Mouse (Mus musculus) left cerebral cortex, postnatal 14 days (tissue): Measurements from ENCODE around the gene Tspoap1. TPM values are rescaled to one million over a fixed set of nuclear protein-coding genes. Genes with fewer than 3 reads are reported as not detected.

Experiments
- DNase-seq, 2 experiments: peaks; one replicate each; pipeline ENCODE4 v3.0.0; 2021 to 2022; ENCODE audit warnings: low spot score in 2 of 2, mixed read lengths in 1 of 2
- intact Hi-C: fragments of 180-260 bp; cut with DNase I; formaldehyde crosslinking; loops from one replicate; pipeline ENCODE4 v1.15.1; 2025
- long read RNA-seq, 2 experiments: library from polyadenylated mRNA; stranded (forward); transcript quantifications; one replicate each; pipeline ENCODE4 v2.0.0; 2021
- total RNA-seq, 2 experiments: library from RNA; stranded (reverse); gene quantifications; 2 replicates each; pipeline ENCODE4 v1.2.3; 2021

Tspoap1 gene
- total RNA-seq: 100 to 1,000 TPM; 154 to 162 TPM
- long read RNA-seq, experiment 1, partial matches to known transcripts: 41 of 60 reads
- long read RNA-seq, experiment 1, other reads (novel, unspliced or antisense): 19 of 60 reads
- long read RNA-seq, experiment 2, partial matches to known transcripts: 57 of 74 reads
- long read RNA-seq, experiment 2, other reads (novel, unspliced or antisense): 17 of 74 reads

DNA sequence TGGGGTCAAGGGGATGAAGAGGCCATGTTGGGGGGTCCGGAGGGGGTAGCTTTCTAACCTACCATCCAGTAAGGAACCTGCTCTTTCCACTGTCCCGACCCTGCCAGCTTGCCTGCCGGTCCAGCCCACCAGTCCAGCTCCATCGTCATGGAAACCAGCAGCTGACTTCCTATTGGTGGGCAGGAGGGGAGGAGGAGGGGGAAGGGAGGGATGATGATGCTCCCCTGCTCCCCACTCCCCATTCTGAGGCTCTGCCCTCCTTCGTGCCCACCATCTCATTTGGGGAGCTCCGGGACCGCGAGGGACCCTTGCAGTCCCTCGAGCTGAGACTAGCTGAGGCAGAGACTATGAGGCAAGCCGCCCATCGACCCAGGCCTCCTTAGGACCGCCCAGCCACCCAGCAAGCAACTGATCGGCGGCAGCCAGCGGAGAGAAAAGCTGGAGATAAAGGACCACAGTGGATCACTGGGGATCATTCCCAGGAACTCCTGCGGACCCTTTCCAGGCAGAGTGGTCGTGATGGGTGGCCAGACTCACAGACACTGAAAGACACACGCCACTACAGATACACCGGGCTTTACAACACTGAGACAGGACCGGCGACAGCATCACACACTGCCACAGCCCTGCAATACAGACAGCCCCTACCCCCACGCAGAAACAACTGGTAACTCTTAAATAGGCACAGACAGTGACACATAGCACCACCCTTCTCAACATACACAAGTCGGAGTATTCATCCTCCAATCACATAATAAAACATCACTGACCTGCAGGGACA is at the start of gene Tspoap1:
Tspoap1 (plus strand) TSS at position 241 of the 781 bp plus-strand sequence.
- DNase-seq: peak; percentile 81 to 87
- intact Hi-C loops: loop anchor here (5.0 kb wide), 1 partner anchor 163 kb away; no protein-coding TSS in a partner anchor

DNA sequence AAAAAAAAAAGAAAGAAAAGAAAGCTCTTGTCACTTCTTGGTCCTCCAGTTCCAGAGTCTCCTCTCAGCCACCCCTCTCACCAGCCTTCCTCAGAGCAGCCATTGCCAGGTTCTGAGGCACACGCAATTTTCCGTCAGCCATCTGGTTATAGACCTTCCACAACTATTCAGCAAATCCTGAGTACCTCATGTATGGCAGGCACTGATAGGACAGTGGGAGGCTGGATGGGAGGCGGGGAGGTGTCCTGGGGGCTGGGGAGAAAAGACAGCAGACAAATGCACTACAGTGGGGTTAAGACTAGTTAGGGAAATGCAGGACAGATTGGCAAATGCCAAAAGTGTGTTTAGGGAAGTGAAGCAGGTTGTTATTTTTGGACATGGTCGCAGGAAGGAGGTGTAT is 48.2 kb upstream of the Tspoap1 start:
- intact Hi-C loops: no loop called here

DNA sequence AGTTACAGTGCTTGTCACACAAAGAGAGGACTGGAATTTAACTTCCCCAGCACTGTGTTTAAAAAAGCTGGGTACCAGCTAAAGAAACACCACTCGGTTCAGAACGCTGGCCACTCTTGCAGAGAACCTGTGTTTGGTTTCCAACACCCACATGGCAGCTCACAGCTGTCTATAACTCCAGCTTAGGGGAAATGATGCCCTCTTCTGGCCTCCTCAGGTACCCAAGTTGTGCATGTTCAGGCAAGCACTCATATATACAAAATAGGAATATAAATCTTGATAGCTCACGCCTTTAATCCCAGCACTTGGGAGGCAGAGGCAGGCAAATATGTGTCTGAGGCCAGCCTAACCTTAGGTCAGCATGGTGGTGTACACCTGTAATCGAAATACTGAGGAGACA is 44.3 kb upstream of the Tspoap1 start:
- intact Hi-C loops: no loop called here
- DNase-seq: no peak

More for the DNA sequence above, 48.2 kb upstream of the Tspoap1 start:
- no peak for DNase-seq

DNA sequence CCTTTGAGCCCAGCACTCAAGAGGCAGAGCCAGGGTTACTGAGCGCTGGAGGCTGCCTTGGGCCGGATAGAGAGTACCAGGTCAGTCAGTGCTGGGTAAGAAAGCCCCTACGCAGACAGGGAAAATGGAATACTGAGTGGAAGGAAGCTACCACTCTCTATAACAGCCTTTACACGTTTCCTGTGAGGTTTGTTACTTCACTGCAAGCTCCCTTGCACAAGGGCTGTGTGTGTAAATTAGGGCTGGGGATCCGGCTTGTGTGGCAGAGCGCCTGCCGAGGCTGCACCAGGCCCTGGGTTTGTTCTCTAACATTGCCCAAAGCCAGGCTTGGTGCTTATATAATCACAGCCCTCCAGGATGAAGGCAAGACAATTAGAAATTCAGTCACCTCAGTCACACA is 40.8 kb upstream of the Tspoap1 start:
- DNase-seq: no peak
- intact Hi-C loops: no loop called here

DNA sequence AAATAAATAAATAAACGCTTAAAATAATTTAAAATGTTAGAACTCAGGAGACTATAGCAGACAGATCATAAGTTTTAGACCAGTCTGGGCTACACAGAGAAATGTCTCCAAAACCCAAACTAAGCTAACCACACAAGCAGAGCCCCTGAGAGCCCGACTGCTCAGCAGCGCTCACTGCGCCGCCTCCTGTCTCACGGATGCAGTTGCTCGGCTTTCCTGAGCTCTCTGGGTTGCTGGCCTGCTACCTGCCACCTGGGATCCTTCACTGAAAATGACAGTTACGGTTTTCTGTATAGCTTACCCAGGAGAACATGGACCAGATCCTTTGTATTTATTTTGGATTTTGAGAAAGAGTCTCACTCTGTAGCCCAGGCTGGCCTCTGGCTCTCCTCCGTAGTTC is 40.0 kb upstream of the Tspoap1 start:
- intact Hi-C loops: no loop called here
- DNase-seq: no peak

DNA sequence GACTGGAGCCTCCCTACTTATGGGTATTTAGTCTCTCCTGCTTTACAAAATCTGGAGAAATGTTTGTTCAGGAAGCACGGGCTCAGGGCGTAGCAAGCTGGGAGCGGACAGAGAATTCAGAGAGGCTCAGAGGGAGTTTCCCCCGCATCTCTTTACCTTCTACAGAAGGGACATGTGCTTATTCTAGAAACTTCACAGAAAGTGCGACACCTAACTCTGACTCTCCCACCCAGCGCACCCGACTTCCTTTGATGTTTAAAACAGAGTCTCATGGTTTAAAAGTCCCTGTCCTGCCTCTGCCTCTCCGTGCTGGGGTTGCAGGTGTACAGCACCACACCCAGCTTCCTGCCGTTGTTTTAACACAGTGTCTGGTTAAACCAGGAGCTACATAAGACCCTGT is 39.5 kb upstream of the Tspoap1 start:
- intact Hi-C loops: no loop called here

DNA sequence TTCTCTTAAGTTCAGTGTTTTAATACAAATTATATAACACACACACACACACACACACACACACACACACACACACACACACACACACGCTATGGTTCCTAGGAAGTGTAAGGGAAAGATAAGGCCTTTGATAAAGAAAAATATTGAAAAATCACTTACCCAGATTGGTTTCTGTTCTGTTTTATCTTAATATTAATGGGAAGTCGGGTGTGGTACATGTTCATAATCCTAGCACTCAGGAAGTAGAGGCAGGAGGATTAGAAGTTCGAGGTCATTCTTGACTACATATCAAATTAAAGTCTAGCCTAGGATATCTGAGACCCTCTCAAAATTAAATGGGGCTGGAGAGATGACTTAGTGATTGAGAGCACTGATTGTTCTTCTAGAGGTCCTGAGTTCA is 38.2 kb upstream of the Tspoap1 start:
- intact Hi-C loops: no loop called here
- no peak for DNase-seq

More for the DNA sequence above, 39.5 kb upstream of the Tspoap1 start:
- no peak for DNase-seq

DNA sequence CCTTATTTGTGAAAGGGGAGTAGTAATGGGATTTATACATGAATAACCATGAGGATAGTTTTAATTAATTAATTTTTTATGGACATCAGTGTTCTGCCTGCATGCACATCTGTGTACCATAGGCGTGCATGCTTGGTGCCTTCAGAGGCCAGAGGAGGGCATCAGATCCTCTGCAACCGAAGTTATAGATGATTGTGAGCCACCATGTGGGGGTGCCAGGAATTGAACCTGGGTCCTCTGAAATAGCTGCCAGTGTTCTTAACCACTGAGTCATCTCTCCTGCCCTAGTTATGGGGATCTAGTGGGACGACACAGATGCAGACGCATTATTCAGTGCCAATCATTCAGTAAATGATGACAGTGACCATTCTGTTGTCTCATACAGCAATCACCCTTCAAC is 37.5 kb upstream of the Tspoap1 start:
- no peak for DNase-seq
- intact Hi-C loops: no loop called here

DNA sequence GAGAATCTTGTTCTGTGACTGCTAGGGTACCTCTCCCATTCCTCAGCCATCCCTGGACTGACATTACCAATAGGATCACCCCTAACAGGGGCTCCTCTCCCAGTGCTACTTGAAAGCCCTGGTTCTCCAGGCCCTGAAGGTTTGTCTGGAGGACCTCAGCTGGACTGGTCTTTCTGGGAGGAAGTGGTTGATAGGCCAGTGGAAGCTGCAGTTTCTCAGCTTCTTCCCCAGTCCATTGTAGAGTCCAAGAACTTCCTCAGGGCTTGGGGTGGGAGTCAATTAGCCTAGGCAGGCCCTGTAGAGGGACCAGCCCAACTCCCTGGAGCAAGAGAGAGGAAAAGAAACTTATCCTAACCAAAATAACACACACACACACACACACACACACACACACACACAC is 34.8 kb upstream of the Tspoap1 start:
- DNase-seq: no peak
- intact Hi-C loops: no loop called here

DNA sequence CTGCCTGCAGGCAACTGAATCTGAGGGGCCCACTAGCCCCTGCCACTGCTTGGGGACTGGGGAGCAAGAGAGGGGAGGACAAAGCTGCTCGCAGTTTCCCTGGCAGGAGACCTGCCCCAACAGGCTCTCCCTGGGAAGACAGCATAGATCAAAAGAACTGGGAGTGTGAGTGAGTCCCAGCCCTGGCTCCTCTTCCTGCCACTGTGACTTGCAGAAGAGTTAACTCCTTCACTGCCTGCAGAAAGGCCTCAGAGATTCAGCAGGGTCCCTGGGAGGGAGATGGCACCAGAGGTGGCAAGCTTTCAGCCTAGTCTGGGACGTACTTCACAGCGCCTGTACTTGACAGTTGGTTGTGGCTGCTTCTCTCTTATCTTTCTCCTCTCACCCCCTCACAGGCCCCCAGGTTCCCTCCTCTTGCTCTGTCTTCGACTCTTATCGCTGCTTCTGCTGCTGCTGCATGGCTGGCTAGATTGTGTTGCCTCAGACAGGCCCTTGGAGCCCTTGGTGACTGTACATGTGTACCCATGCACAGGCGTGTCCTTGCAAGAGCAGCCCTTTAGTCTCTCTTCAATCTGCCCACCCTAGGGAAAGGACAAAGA is 34.3 kb upstream of the Tspoap1 start:
- no peak for DNase-seq
- intact Hi-C loops: no loop called here

DNA sequence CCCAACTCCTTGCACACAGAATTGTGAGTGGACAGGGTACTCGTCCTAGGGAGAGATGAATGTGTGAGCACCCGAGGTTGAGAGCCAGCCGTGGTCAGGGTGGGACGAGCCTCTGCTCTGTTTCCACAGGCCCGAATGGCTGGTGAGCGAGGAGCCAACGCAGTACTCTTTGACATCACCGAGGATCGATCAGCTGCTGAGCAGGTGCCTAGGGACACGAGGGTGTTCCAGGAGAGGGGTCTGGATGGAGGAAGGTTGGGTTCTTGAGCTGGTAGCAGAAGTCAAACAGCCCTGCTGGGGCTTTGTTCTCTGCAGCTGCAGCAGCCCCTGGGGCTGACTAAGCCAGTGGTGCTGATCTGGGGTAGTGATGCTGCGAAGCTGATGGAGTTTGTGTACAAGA is 33.3 kb upstream of the Tspoap1 start:
- DNase-seq: no peak
- intact Hi-C loops: no loop called here

DNA sequence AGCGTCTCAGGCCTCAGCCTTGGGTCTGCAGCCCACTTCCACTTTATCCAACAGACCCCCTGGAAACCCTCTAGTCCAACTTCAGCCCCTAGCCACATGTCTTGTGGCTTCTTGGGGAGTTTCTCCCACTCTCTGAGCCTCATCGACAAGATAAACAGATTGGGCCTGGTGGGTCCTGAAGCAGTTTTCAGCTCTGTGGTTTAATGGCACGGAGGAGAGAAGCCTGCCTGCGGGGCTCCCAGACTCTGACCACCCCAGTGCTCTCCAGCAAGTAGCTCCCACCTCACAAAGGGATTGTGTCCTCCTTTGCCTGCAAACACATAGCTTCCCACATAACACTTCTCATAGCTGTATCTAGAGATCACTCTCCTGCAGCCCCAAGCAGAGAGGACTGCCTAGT is 32.9 kb upstream of the Tspoap1 start:
- intact Hi-C loops: no loop called here
- no peak for DNase-seq

DNA sequence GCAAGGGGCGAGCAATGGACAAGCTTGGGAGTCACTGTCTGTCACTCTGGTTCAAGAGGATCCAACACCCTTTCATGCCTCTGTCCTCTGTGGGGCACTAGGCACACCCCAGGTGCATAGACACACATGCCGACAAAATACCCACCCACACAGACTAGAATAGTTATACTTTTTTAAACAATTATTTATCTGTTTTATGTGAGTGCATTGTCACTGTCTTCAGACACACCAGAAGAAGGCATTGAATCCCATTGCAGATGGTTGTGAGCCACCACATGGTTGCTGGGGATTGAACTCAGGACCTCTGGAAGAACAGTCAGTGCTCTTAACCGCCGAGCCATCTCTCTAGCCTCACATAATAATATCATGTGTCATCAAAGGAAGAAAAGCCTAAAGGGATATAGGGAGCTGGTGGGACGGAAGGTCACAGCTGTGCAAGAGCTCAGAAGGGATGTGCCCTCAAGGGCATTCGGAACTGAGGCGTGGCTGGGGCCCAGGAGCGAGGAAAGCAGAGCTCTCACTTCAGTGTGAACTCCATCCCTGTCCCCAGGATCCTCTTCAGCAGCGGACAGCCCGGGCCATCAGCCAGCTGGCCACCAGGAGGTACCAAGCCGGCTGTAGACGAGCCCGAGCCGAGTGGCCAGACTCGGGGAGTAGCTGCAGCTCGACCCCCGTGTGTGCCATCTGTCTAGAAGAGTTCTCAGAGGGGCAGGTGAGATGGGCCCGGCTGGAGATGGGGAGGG is 31.3 kb upstream of the Tspoap1 start:
- intact Hi-C loops: no loop called here
- no peak for DNase-seq

DNA sequence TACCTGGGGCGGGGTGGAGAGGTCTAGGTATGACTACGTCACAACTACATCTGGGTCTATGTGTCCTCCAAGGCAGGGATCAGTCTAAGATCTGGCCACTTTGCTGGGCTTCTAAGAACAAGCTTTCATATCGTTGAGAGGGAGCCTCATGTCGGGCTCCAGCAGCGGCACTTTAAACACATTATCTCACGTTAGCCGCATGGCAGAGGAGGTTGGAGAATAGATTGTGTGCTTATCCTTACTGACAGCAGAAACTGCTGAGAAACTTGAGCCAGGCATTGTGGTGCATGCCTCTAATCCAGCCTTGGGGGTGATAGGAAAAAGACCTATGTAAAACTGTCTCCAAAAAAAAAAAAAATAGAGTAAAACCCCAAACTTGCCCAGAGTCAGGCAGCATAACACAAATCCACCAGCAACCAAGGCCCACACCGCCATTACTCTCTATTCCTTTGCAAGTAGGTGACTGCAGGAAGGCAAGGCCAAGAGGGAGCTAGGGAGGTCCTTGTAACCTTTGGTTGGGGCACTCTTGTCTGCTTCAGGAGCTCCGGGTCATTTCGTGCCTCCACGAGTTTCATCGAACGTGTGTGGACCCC is 30.7 kb upstream of the Tspoap1 start:
- intact Hi-C loops: no loop called here

DNA sequence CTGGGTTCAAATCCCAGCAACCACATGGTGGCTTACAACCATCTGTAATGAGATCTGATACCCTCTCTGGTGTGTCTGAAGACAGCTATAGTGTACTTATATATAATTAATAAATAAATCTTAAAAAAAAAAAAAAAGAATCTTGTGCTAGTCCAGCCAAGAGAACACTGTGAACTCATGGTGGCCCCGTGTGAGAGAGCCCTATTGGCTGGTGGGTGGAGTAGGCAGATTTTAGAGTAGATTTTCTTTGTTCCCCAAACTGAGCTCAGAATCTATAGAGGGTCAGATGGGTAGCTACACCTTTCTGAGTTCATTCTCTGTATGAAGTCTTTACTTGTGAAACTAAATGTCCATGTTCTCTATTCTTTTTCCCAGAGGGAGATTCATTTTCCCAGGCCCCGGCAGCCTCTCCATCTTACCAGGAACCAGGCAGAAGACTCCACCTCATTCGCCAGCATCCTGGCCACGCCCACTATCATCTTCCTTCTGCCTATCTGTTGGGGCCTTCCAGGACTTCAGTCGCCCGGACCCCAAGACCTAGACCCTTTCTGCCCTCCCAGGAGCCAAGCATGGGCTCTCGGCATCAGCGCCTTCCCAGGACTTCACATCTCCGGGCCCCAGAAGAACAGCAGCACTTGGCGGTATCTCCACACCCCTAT is 29.6 kb upstream of the Tspoap1 start:
- intact Hi-C loops: no loop called here
- DNase-seq: no peak

More for the DNA sequence above, 30.7 kb upstream of the Tspoap1 start:
- DNase-seq: no peak

DNA sequence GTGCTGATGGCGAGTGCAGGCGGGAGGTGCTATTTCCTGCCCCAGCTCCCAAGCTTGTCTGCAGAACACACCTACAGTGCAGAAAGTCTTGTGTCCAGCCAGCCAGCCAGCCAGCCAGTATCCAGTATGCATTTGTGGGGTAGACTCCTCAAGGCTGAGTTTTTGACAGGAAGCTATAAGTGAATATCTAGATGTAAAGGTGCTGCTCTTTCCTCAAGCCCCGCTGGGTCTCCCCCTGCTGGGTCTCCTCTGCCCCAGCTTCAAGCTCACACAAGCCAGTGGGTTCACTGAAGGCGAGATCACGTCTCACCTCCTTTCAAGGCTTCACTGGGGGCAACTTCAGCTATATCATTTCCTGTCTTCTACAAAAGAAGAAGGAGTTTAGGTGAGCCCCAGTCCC is 26.0 kb upstream of the Tspoap1 start:
- DNase-seq: no peak
- intact Hi-C loops: no loop called here

DNA sequence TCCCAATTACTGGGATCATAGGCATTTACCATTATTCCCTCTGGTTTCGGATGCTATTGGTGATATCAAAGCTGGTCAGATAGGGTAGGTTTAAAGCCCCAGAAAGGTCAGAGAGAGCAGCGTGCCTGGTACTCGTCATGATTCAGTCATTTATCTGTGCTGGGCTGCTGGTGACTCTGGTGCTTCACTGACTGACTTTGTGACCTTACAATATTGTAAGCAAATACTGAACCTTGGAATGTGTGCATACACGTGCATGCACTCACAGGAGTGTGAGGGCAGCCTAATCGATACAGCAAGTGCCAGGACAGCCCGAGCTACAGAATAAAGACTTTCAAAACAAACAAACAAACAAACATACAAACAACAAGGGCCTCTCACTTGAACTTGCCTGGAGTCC is 24.6 kb upstream of the Tspoap1 start:
- intact Hi-C loops: loop anchor here (5.0 kb wide), 1 partner anchor 73 kb away; the partner anchor contains the start of gene Rnf43
- DNase-seq: no peak

DNA sequence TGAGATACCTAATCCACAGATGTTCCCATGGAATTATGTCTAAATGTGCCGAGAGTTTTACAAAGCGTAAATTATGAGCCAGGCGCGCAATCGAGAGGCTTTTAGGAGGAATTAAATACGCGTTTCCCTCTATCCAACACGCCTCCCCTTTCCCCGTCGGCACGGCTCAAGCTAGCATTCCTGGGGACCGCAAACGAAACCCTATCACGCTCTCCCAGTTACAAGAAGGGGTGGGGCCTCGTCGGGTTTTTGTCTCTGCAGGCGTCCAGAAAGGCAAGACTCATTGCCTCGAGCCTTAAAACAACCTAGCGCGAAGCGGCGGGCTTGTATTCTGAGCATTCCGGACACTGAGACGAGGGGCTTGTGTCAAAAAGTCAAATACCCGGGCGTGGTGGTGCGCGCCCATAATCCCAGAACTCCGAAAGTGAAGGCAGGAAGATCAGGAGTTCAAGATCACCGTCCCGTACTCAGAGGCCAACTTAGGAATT is 23.6 kb upstream of the Tspoap1 start:
- peak; percentile 53 to 60 for DNase-seq
- intact Hi-C loops: loop anchor here (5.0 kb wide), 1 partner anchor 74 kb away; the partner anchor contains the start of gene Rnf43
